Comparison of ENCODE assay signal across 10 mouse cellular contexts in genomic region chr17:9032362-9033044, GRCm38 (mm10). TPM values are rescaled to one million over a fixed set of nuclear protein-coding genes. Genes with fewer than 3 reads are reported as not detected.
DNase-seq lines count a peak whose midpoint lies in the region; ATAC-seq and TF ChIP-seq lines count a peak whose summit lies in the region.
"Had no signal": no experiment of that assay in that cellular context is flagged by ENCODE, and none has a peak within 500 bp of the region (broad histone marks: within the 10 kb centered on the region; RNA-seq: fewer than 3 reads in every experiment).

No protein-coding gene starts in this region.

- ATAC-seq in forebrain, embryonic 14.5 days: peak; percentile 45

- no peak for TF ChIP-seq RAD21 in MEL (IDR thresholded peaks at IDR 0.05; ENCODE audit: low read depth, low read length)

- H3K27me3 ChIP-seq in MEL (ENCODE audit: control insufficient read depth in 1 of 2, insufficient read depth in 2 of 2, low read length in 2 of 2): no peaks in the 10 kb centered on the region
- no peaks in the 10 kb centered on the region for H3K27me3 ChIP-seq in forebrain, embryonic 14.5 days (replicated peaks; ENCODE audit: control insufficient read depth, insufficient read depth, low read length)

- H3K4me3 ChIP-seq in MEL (ENCODE audit: control insufficient read depth in 1 of 2, insufficient read depth in 1 of 2, low read depth in 2 of 2, low read length in 2 of 2): peak overlapping the region in 1 of 2 experiments; percentile 43; a peak in 2 of 4 replicates
- no peak overlapping the region for H3K4me3 ChIP-seq in forebrain, embryonic 14.5 days (ENCODE audit: low read depth, low read length)

- intact Hi-C loops in left cerebral cortex, postnatal 14 days (cut with DNase I): loop anchor here (5.0 to 10.0 kb wide), 3 partner anchors 115 to 722 kb away; no protein-coding TSS in a partner anchor

- WGBS in forebrain, embryonic 14.5 days: 49% methylated on average over 6 of the region's 6 CpGs

- no peak for TF ChIP-seq CTCF in MEL (IDR thresholded peaks at IDR 0.05 in 2 of 3, conservative IDR thresholded peaks at IDR 0.05 in 1 of 3; ENCODE audit: control insufficient read depth in 1 of 3, insufficient read depth in 1 of 3, low read depth in 2 of 3, low read length in 3 of 3, poor library complexity in 1 of 3, severe bottlenecking in 1 of 3)

- no peaks in the 10 kb centered on the region for H3K9me3 ChIP-seq in MEL (replicated peaks; ENCODE audit: insufficient read depth, low read length)
- no peaks in the 10 kb centered on the region for H3K9me3 ChIP-seq in forebrain, embryonic 14.5 days (replicated peaks; ENCODE audit: control insufficient read depth, low read length)

- TF ChIP-seq EP300 in MEL (IDR thresholded peaks at IDR 0.05; ENCODE audit: low read depth in 1 of 2, low read length in 2 of 2): no peak

- TF ChIP-seq POLR2A in MEL (IDR thresholded peaks at IDR 0.05; ENCODE audit: control insufficient read depth in 1 of 2, insufficient read depth in 1 of 2, low read depth in 1 of 2, low read length in 2 of 2, poor library complexity in 1 of 2): no peak

- no peaks in the 10 kb centered on the region for H3K79me2 ChIP-seq in MEL (ENCODE audit: control insufficient read depth, insufficient read depth, low read length, poor library complexity)

- H3K4me1 ChIP-seq in MEL (ENCODE audit: control insufficient read depth in 1 of 2, insufficient read depth in 2 of 2, low read length in 2 of 2): no peaks in the 10 kb centered on the region
- peaks cover 9% of the 10 kb centered on the region; the same call in 1 of the 2 replicates for H3K4me1 ChIP-seq in forebrain, embryonic 14.5 days (ENCODE audit: control insufficient read depth, insufficient read depth, low read length)

- peak; percentile 14 to 48 for DNase-seq in frontal cortex, adult 2 months (ENCODE audit: extremely low spot score in 1 of 2, low spot score in 1 of 2)
- DNase-seq in frontal cortex, postnatal 25 days (ENCODE audit: low spot score in 2 of 2): no peak
- no peak for DNase-seq in MEL (ENCODE audit: low read depth, low spot score)
- peak; percentile 41 for DNase-seq in forebrain, embryonic 14.5 days (ENCODE audit: low spot score)
- DNase-seq in left cerebral cortex, postnatal 14 days (ENCODE audit: low spot score in 2 of 2): peak; percentile 18 to 29
- no peak for DNase-seq in ovary, postnatal 36 days (ENCODE audit: low spot score)
- no peak for DNase-seq in thymus, postnatal 0 days (ENCODE audit: low spot score)
- no peak for DNase-seq in testis, postnatal 10 days (ENCODE audit: low spot score)

- H3K27ac ChIP-seq in MEL (ENCODE audit: control insufficient read depth, low read depth, low read length): no peak overlapping the region
- peak overlapping the region; percentile 35; the same call in 1 of the 2 replicates for H3K27ac ChIP-seq in forebrain, embryonic 14.5 days (ENCODE audit: low read depth, low read length)

- H3K4me2 ChIP-seq in forebrain, embryonic 14.5 days (ENCODE audit: low read length): peak overlapping the region; percentile 36; the same call in 1 of the 2 replicates

- H3K9ac ChIP-seq in MEL (ENCODE audit: control insufficient read depth, low read depth, low read length, poor library complexity, severe bottlenecking): no peak overlapping the region
- no peak overlapping the region for H3K9ac ChIP-seq in forebrain, embryonic 14.5 days (ENCODE audit: low read length)

- no peaks in the 10 kb centered on the region for H3K36me3 ChIP-seq in MEL (ENCODE audit: control insufficient read depth in 1 of 2, insufficient read depth in 2 of 2, low read length in 2 of 2)
- H3K36me3 ChIP-seq in forebrain, embryonic 14.5 days (ENCODE audit: control insufficient read depth, insufficient read depth, low read length): no peaks in the 10 kb centered on the region

TF ChIP-seq in MEL, 35 proteins besides CTCF, POLR2A, EP300 and RAD21:
- no peak for TF ChIP-seq MYC (IDR thresholded peaks at IDR 0.05; ENCODE audit: low read depth, low read length)
- peak; percentile 72 for TF ChIP-seq TBP (IDR thresholded peaks at IDR 0.05; ENCODE audit: low read depth, low read length)

RNA-seq across cellular contexts. Expression of gene 1700010I14Rik, which starts 44.4 kb away (rescaled TPM):
- polyA plus RNA-seq in frontal cortex, adult 2 months (2012; rRNA removed): 2.0 and 2.2 TPM in 2 replicates
- 0.23 and 0.33 TPM in 2 replicates for total RNA-seq in MEL (2012; rRNA removed)
- polyA plus RNA-seq in MEL (2012; ENCODE audit: insufficient read depth in 1 of 2, insufficient read length in 2 of 2, low read depth in 1 of 2, low replicate concordance in 2 of 2, missing spikeins in 1 of 2): 1 to 10 TPM in 1 of 2 experiments, not detected in 1; 2.2 TPM
- 1.0 and 1.4 TPM in 2 replicates for polyA plus RNA-seq in forebrain, embryonic 14.5 days (2014; fragmentation: Nextera tagmentation; extraction: Ambion mirVana)
- 1 to 10 TPM in 1 of 2 experiments, under 1 TPM in 1; 0.75 to 1.1 TPM for total RNA-seq in left cerebral cortex, postnatal 14 days (2021)
- 4.6 and 5.6 TPM in 2 replicates for polyA plus RNA-seq in thymus, postnatal 0 days (2015; fragmentation: Nextera tagmentation; extraction: Ambion mirVana)
- polyA plus RNA-seq: C2C12; small intestine, adult 2 months had no signal

Comparison
In these comparisons a context has a peak if more than half of its experiments do, and no peak if none do; other contexts are left out.
1. DNase-seq: peak in frontal cortex, adult 2 months (2 of 2), forebrain, embryonic 14.5 days (single experiment) and left cerebral cortex, postnatal 14 days (2 of 2); none in frontal cortex, postnatal 25 days (0 of 2), MEL (single experiment), ovary, postnatal 36 days (single experiment), thymus, postnatal 0 days (single experiment) and testis, postnatal 10 days (single experiment).